Mouse (Mus musculus): Measurements from ENCODE around the gene Mosmo. TPM values are rescaled to one million over a fixed set of nuclear protein-coding genes. Genes with fewer than 3 reads are reported as not detected.

The Mosmo gene
- total RNA-seq, 2 experiments from 2014 or later, result 20.2 to 20.7 TPM

GRCm38 (mm10) chr7:120767369-120767768 is 90.0 kb downstream of the Mosmo start:
- DNase-seq, result no peak

GRCm38 (mm10) chr7:120771389-120771788 is 94.0 kb downstream of the Mosmo start:
- DNase-seq, result no peak

- DNase-seq, result no peak
Measured at GRCm38 (mm10) chr7:120778012-120778411, 100.6 kb downstream of the Mosmo start.

Other genes with a start within 250 kb of the Mosmo start
- 100 to 1,000 TPM; 519 to 547 TPM for gene Uqcrc2, start 42.4 kb upstream of the Mosmo start, total RNA-seq (2021)
- not detected for gene Pdzd9, start 7.3 kb upstream of the Mosmo start, total RNA-seq (2021)
- gene Vwa3a, start 61.7 kb downstream of the Mosmo start, total RNA-seq (2021), result under 1 TPM; 0.51 to 0.72 TPM
- gene Gm5737, start 134.7 kb downstream of the Mosmo start, total RNA-seq (2021), result under 1 TPM; 0.43 to 0.51 TPM
- 10 to 100 TPM; 39.3 to 56.2 TPM for gene Eef2k, start 165.2 kb downstream of the Mosmo start, total RNA-seq (2021)
- 10 to 100 TPM in 1 of 2 experiments, 1 to 10 TPM in 1; 9.0 to 11.0 TPM for gene Polr3e, start 240.1 kb downstream of the Mosmo start, total RNA-seq (2021)